Mouse (Mus musculus): Measurements from ENCODE around the gene Arsb. TPM values are rescaled to one million over a fixed set of nuclear protein-coding genes. Genes with fewer than 3 reads are reported as not detected.

Gene Arsb
- polyA plus RNA-seq, 1 experiment from 2014 or later: 11.2 TPM

- Histone ChIP-seq H3K27me3 (replicated peaks; ENCODE audit: control insufficient read depth, insufficient read depth, low read length) (no peaks in the 10 kb centered on the region), H3K4me3 (ENCODE audit: low read length) (no peak overlapping the region), H3K4me1 (ENCODE audit: control insufficient read depth, insufficient read depth, low read length) (0 out of 2 replicates have a peak, but pooled peaks cover 8% of the 10 kb centered on the region), H3K4me2 (ENCODE audit: low read depth, low read length) (no peak overlapping the region), H3K27ac (ENCODE audit: low read length) (no peak overlapping the region), H3K9ac (ENCODE audit: low read depth, low read length) (no peak overlapping the region), H3K36me3 (ENCODE audit: control insufficient read depth, insufficient read depth, low read length) (no peaks in the 10 kb centered on the region), H3K9me3 (ENCODE audit: control insufficient read depth, low read length) (no peaks in the 10 kb centered on the region)
- WGBS: 23% methylated on average over 9 of the region's 9 CpGs
- ATAC-seq: no peak
Observed at GRCm38 (mm10) chr13:93950996-93951395, 179.6 kb downstream of the Arsb start.

GRCm38 (mm10) chr13:93951555-93951954 lies 180.1 kb downstream of the Arsb start:
- H3K36me3 ChIP-seq (ENCODE audit: control insufficient read depth, insufficient read depth, low read length): no peaks in the 10 kb centered on the region
- no peak for ATAC-seq
- 0 out of 2 replicates have a peak, but pooled peaks cover 8% of the 10 kb centered on the region for H3K4me1 ChIP-seq (ENCODE audit: control insufficient read depth, insufficient read depth, low read length)
- no peaks in the 10 kb centered on the region for H3K27me3 ChIP-seq (replicated peaks; ENCODE audit: control insufficient read depth, insufficient read depth, low read length)
- no peak overlapping the region for H3K9ac ChIP-seq (ENCODE audit: low read depth, low read length)
- no peak overlapping the region for H3K4me2 ChIP-seq (ENCODE audit: low read depth, low read length)
- H3K9me3 ChIP-seq (ENCODE audit: control insufficient read depth, low read length): no peaks in the 10 kb centered on the region
- H3K4me3 ChIP-seq (ENCODE audit: low read length): no peak overlapping the region
- 44% methylated on average over 6 of the region's 6 CpGs for WGBS
- H3K27ac ChIP-seq (ENCODE audit: low read length): no peak overlapping the region

GRCm38 (mm10) chr13:93952466-93952865 lies 181.0 kb downstream of the Arsb start:
- ATAC-seq: no peak
- no peak overlapping the region for H3K27ac ChIP-seq (ENCODE audit: low read length)
- no peaks in the 10 kb centered on the region for H3K27me3 ChIP-seq (replicated peaks; ENCODE audit: control insufficient read depth, insufficient read depth, low read length)
- no peak overlapping the region for H3K4me2 ChIP-seq (ENCODE audit: low read depth, low read length)
- H3K4me1 ChIP-seq (ENCODE audit: control insufficient read depth, insufficient read depth, low read length): 0 out of 2 replicates have a peak, but pooled peaks cover 8% of the 10 kb centered on the region
- 88% methylated on average over 4 of the region's 4 CpGs for WGBS
- H3K9me3 ChIP-seq (ENCODE audit: control insufficient read depth, low read length): no peaks in the 10 kb centered on the region
- no peak overlapping the region for H3K4me3 ChIP-seq (ENCODE audit: low read length)
- H3K36me3 ChIP-seq (ENCODE audit: control insufficient read depth, insufficient read depth, low read length): no peaks in the 10 kb centered on the region
- H3K9ac ChIP-seq (ENCODE audit: low read depth, low read length): no peak overlapping the region

GRCm38 (mm10) chr13:93957907-93958306 lies 186.5 kb downstream of the Arsb start:
- ATAC-seq: no peak
- H3K4me2 ChIP-seq (ENCODE audit: low read depth, low read length): no peak overlapping the region
- H3K4me3 ChIP-seq (ENCODE audit: low read length): no peak overlapping the region
- no peak overlapping the region for H3K9ac ChIP-seq (ENCODE audit: low read depth, low read length)
- H3K4me1 ChIP-seq (ENCODE audit: control insufficient read depth, insufficient read depth, low read length): no peaks in the 10 kb centered on the region
- WGBS: 75% methylated on average over 8 of the region's 8 CpGs
- no peaks in the 10 kb centered on the region for H3K27me3 ChIP-seq (replicated peaks; ENCODE audit: control insufficient read depth, insufficient read depth, low read length)
- H3K9me3 ChIP-seq (ENCODE audit: control insufficient read depth, low read length): no peaks in the 10 kb centered on the region
- no peaks in the 10 kb centered on the region for H3K36me3 ChIP-seq (ENCODE audit: control insufficient read depth, insufficient read depth, low read length)
- H3K27ac ChIP-seq (ENCODE audit: low read length): no peak overlapping the region

GRCm38 (mm10) chr13:93966271-93966670 lies 194.8 kb downstream of the Arsb start:
- ATAC-seq: no peak
- no peaks in the 10 kb centered on the region for H3K9me3 ChIP-seq (ENCODE audit: control insufficient read depth, low read length)
- H3K4me2 ChIP-seq (ENCODE audit: low read depth, low read length): no peak overlapping the region
- no peaks in the 10 kb centered on the region for H3K36me3 ChIP-seq (ENCODE audit: control insufficient read depth, insufficient read depth, low read length)
- H3K4me3 ChIP-seq (ENCODE audit: low read length): no peak overlapping the region
- H3K9ac ChIP-seq (ENCODE audit: low read depth, low read length): no peak overlapping the region
- H3K27me3 ChIP-seq (replicated peaks; ENCODE audit: control insufficient read depth, insufficient read depth, low read length): no peaks in the 10 kb centered on the region
- H3K27ac ChIP-seq (ENCODE audit: low read length): no peak overlapping the region
- no peaks in the 10 kb centered on the region for H3K4me1 ChIP-seq (ENCODE audit: control insufficient read depth, insufficient read depth, low read length)

GRCm38 (mm10) chr13:93967138-93967537 lies 195.7 kb downstream of the Arsb start:
- Histone ChIP-seq H3K9ac (ENCODE audit: low read depth, low read length) (no peak overlapping the region), H3K4me1 (ENCODE audit: control insufficient read depth, insufficient read depth, low read length) (no peaks in the 10 kb centered on the region), H3K4me2 (ENCODE audit: low read depth, low read length) (no peak overlapping the region), H3K27me3 (replicated peaks; ENCODE audit: control insufficient read depth, insufficient read depth, low read length) (no peaks in the 10 kb centered on the region), H3K36me3 (ENCODE audit: control insufficient read depth, insufficient read depth, low read length) (no peaks in the 10 kb centered on the region), H3K9me3 (ENCODE audit: control insufficient read depth, low read length) (no peaks in the 10 kb centered on the region), H3K4me3 (ENCODE audit: low read length) (no peak overlapping the region), H3K27ac (ENCODE audit: low read length) (no peak overlapping the region)
- ATAC-seq: no peak
- WGBS: 53% methylated on average over 9 of the region's 9 CpGs

GRCm38 (mm10) chr13:93970115-93970514 lies 198.7 kb downstream of the Arsb start:
- H3K36me3 ChIP-seq (ENCODE audit: control insufficient read depth, insufficient read depth, low read length): no peaks in the 10 kb centered on the region
- H3K4me3 ChIP-seq (ENCODE audit: low read length): no peak overlapping the region
- ATAC-seq: no peak
- H3K4me1 ChIP-seq (ENCODE audit: control insufficient read depth, insufficient read depth, low read length): no peaks in the 10 kb centered on the region
- 84% methylated on average over 5 of the region's 5 CpGs for WGBS
- no peak overlapping the region for H3K27ac ChIP-seq (ENCODE audit: low read length)
- no peaks in the 10 kb centered on the region for H3K27me3 ChIP-seq (replicated peaks; ENCODE audit: control insufficient read depth, insufficient read depth, low read length)
- H3K9ac ChIP-seq (ENCODE audit: low read depth, low read length): no peak overlapping the region
- H3K9me3 ChIP-seq (ENCODE audit: control insufficient read depth, low read length): no peaks in the 10 kb centered on the region
- no peak overlapping the region for H3K4me2 ChIP-seq (ENCODE audit: low read depth, low read length)

GRCm38 (mm10) chr13:93972423-93972822 lies 201.0 kb downstream of the Arsb start:
- no peak overlapping the region for H3K4me3 ChIP-seq (ENCODE audit: low read length)
- no peaks in the 10 kb centered on the region for H3K27me3 ChIP-seq (replicated peaks; ENCODE audit: control insufficient read depth, insufficient read depth, low read length)
- H3K9me3 ChIP-seq (ENCODE audit: control insufficient read depth, low read length): no peaks in the 10 kb centered on the region
- no peak for ATAC-seq
- 76% methylated on average over 3 of the region's 3 CpGs for whole genome bisulfite sequencing
- H3K36me3 ChIP-seq (ENCODE audit: control insufficient read depth, insufficient read depth, low read length): no peaks in the 10 kb centered on the region
- H3K9ac ChIP-seq (ENCODE audit: low read depth, low read length): no peak overlapping the region
- no peak overlapping the region for H3K4me2 ChIP-seq (ENCODE audit: low read depth, low read length)
- H3K4me1 ChIP-seq (ENCODE audit: control insufficient read depth, insufficient read depth, low read length): no peaks in the 10 kb centered on the region
- H3K27ac ChIP-seq (ENCODE audit: low read length): no peak overlapping the region

- Histone ChIP-seq H3K4me1 (ENCODE audit: control insufficient read depth, insufficient read depth, low read length) (no peaks in the 10 kb centered on the region), H3K27me3 (replicated peaks; ENCODE audit: control insufficient read depth, insufficient read depth, low read length) (no peaks in the 10 kb centered on the region), H3K9me3 (ENCODE audit: control insufficient read depth, low read length) (no peaks in the 10 kb centered on the region), H3K4me3 (ENCODE audit: low read length) (no peak overlapping the region), H3K27ac (ENCODE audit: low read length) (no peak overlapping the region), H3K36me3 (ENCODE audit: control insufficient read depth, insufficient read depth, low read length) (no peaks in the 10 kb centered on the region), H3K9ac (ENCODE audit: low read depth, low read length) (no peak overlapping the region), H3K4me2 (ENCODE audit: low read depth, low read length) (no peak overlapping the region)
- 66% methylated on average over 5 of the region's 5 CpGs for WGBS
- ATAC-seq: no peak
Observed at GRCm38 (mm10) chr13:93975668-93976067, 204.2 kb downstream of the Arsb start.

- no peak for ATAC-seq
- no peak overlapping the region for H3K27ac ChIP-seq (ENCODE audit: low read length)
- 77% methylated on average over 10 of the region's 10 CpGs for WGBS
Observed at GRCm38 (mm10) chr13:93976897-93977530, 205.6 kb downstream of the Arsb start.

More at GRCm38 (mm10) chr13:93976897-93977530, 205.6 kb downstream of the Arsb start:
- Histone ChIP-seq H3K4me1 (ENCODE audit: control insufficient read depth, insufficient read depth, low read length) (no peaks in the 10 kb centered on the region), H3K36me3 (ENCODE audit: control insufficient read depth, insufficient read depth, low read length) (no peaks in the 10 kb centered on the region), H3K9me3 (ENCODE audit: control insufficient read depth, low read length) (no peaks in the 10 kb centered on the region), H3K4me2 (ENCODE audit: low read depth, low read length) (no peak overlapping the region), H3K9ac (ENCODE audit: low read depth, low read length) (no peak overlapping the region), H3K27me3 (replicated peaks; ENCODE audit: control insufficient read depth, insufficient read depth, low read length) (no peaks in the 10 kb centered on the region), H3K4me3 (ENCODE audit: low read length) (no peak overlapping the region)

Measured in intestine, embryonic 16.5 days (tissue).